Mouse (Mus musculus) central nervous system, embryonic 18 days (tissue): ENCODE results near the gene Glrb. TPM values are rescaled to one million over a fixed set of nuclear protein-coding genes. Genes with fewer than 3 reads are reported as not detected.

ENCODE experiments used
- polyA plus RNA-seq: library from polyadenylated mRNA; depleted of rRNA; stranded (reverse); fragments of >200 nt; gene quantifications from 2 replicates; pipeline ENCODE4 v1.2.3, GENCODE M21; 2012; rRNA removed

Glrb gene
- polyA plus RNA-seq: 42.8 and 43.4 TPM in 2 replicates

GRCm38 (mm10) chr3:80913111-80913778 is at the start of gene Glrb:
Gene Glrb (minus strand): TSS chr3:80913660.

GRCm38 (mm10) chr3:80802596-80803081 is 110.8 kb downstream of the Glrb start, which contains the start of gene Gria2:
Gene Gria2 (minus strand): TSS chr3:80802835.

Other genes with a start within 250 kb of the Glrb start
- gene Gria2, start 110.8 kb downstream of the Glrb start, polyA plus RNA-seq: 262 and 272 TPM in 2 replicates
- gene Pdgfc, start 122.8 kb upstream of the Glrb start, polyA plus RNA-seq: 6.4 and 7.0 TPM in 2 replicates